Mouse (Mus musculus) CH12.LX (cell line): ENCODE measurements at regions not wholly inside any gene's neighbourhood (a gene's known extent, or its start where the extent isn't known, plus 50 kb on each side); places are given as distances from the start of the nearest gene placed in this dataset.

Experiments
- CHD1 ChIP-seq: IDR thresholded peaks from 2 replicates; pipeline ENCODE4 v1.6.1; 2012; ENCODE audit warnings: low read depth, low read length, improper control_type of control experiment, inconsistent platforms
- CTCF ChIP-seq, 2 experiments: IDR thresholded peaks in 1 of 2; conservative IDR thresholded peaks in 1 of 2; 2 replicates each; pipeline ENCODE4 v1.5.1; 2011 to 2012; ENCODE audit warnings: low read depth in 2 of 2, low read length in 2 of 2, improper control_type of control experiment in 1 of 2, inconsistent platforms in 1 of 2, mild to moderate bottlenecking in 1 of 2, moderate library complexity in 1 of 2
- POLR2A ChIP-seq: IDR thresholded peaks from 2 replicates; pipeline ENCODE4 v1.6.1; 2011; ENCODE audit warnings: low read depth, mild to moderate bottlenecking, improper control_type of control experiment, low read length
- TBP ChIP-seq: conservative IDR thresholded peaks from 2 replicates; pipeline ENCODE4 v1.6.1; 2011; ENCODE audit warnings: low read depth, low read length, improper control_type of control experiment
- USF2 ChIP-seq: conservative IDR thresholded peaks from 2 replicates; pipeline ENCODE4 v1.6.1; 2011; ENCODE audit warnings: low read depth, low read length, improper control_type of control experiment

DNA sequence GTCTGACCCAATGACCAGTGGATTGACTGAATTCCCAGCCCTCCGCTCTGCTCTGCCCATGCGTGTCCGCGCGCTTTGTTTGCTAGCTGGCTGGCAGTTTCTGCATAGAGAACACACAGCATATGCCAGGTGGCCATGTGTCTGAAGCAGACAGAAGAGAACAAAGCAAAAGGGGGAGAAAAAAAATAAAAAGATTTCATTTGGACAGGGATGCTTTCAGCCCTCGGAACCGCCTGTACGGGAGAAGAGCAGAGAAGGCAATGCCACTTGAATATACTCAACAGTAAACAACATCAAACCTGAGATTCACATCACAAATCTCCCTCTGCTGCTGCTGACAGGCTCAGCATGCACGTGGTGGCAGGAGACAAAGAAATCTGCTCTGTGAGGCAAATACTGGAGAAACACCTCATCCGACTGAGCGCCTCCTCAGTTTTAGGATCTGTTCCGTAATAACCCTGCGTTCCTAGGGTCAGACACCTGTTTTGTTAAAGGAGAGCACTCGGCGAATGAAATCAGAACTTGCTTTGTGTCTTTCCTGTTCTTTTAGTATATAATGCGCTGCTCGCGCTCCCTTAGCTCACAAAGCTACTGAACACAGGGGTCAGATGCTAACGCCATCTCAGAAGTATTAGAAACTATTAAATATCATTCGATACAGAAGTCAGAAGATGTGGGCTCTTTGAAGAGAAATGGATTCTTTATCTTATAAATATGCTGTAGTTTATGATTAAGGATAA is 186.3 kb upstream of the Gm11146 start:
- TF ChIP-seq CTCF (conservative IDR thresholded peaks at IDR 0.05 in 1 of 2, IDR thresholded peaks at IDR 0.05 in 1 of 2; ENCODE audit: low read depth in 2 of 2, low read length in 2 of 2) (no peak), USF2 (no peak), POLR2A (no peak), TBP (no peak), CHD1 (no peak)
